Mouse (Mus musculus) liver, postnatal 0 days (tissue): ENCODE measurements around the gene Rbms3.

Experiments
- CTCF ChIP-seq: sonication (generic); IDR thresholded peaks from 2 replicates; pipeline ENCODE4 v1.5.1; 2016; ENCODE audit warnings: antibody characterized with exemption, low read depth
- EP300 ChIP-seq: IDR thresholded peaks from 2 replicates; pipeline ENCODE4 v1.6.1; 2016; ENCODE audit warnings: antibody characterized with exemption, low read depth, mild to moderate bottlenecking

- TF ChIP-seq CTCF: no peak
- no peak for TF ChIP-seq EP300
These were observed 749.2 kb downstream of the Rbms3 start for GRCm38 (mm10) chr9:116880503-116880902.
